Mouse (Mus musculus) heart, postnatal 0 days (tissue): Measurements from ENCODE around the gene Phf7. TPM values are rescaled to one million over a fixed set of nuclear protein-coding genes. Genes with fewer than 3 reads are reported as not detected.

Source experiments
- ATAC-seq: fragments of 200-750 bp; cut with Nextera tagmentation; 2 replicates; pipeline ENCODE4 v1.8.0; 2017; ENCODE audit warnings: low read depth, moderate number of reproducible peaks, moderate library complexity; ENCODE audit not compliant: insufficient read depth
- DNase-seq: peaks from one replicate; pipeline ENCODE4 v3.0.0-alpha.2; 2016; ENCODE audit warnings: low spot score
- H3K27ac ChIP-seq: fragments of 300-500 bp; sonication (generic); 2 replicates; pipeline ENCODE4 v1.5.1; 2014; ENCODE audit warnings: low read depth, mild to moderate bottlenecking
- H3K27me3 ChIP-seq: fragments of 300-500 bp; sonication (generic); 2 replicates; pipeline ENCODE4 v1.6.1; 2014; ENCODE audit warnings: low read length, mixed read lengths; ENCODE audit not compliant: control insufficient read depth, insufficient read depth
- H3K36me3 ChIP-seq: fragments of 300-500 bp; sonication (generic); replicated peaks from 2 replicates; pipeline ENCODE4 v1.6.1; 2014; ENCODE audit warnings: low read length, mixed read lengths; ENCODE audit not compliant: control insufficient read depth, insufficient read depth
- H3K4me1 ChIP-seq: fragments of 300-500 bp; sonication (generic); 2 replicates; pipeline ENCODE4 v1.6.1; 2014; ENCODE audit warnings: antibody characterized with exemption; ENCODE audit not compliant: control insufficient read depth, insufficient read depth
- H3K4me2 ChIP-seq: fragments of 300-500 bp; sonication (generic); 2 replicates; pipeline ENCODE4 v1.6.1; 2014; ENCODE audit warnings: low read depth, mild to moderate bottlenecking, low read length, moderate library complexity
- H3K4me3 ChIP-seq: fragments of 300-500 bp; sonication (generic); 2 replicates; pipeline ENCODE4 v1.5.1; 2014; ENCODE audit warnings: low read depth, low read length
- H3K9ac ChIP-seq: fragments of 300-500 bp; sonication (generic); replicated peaks from 2 replicates; pipeline ENCODE4 v1.6.1; 2014; ENCODE audit warnings: low read depth, low read length, mixed read lengths
- H3K9me3 ChIP-seq: fragments of 300-500 bp; sonication (generic); replicated peaks from 2 replicates; pipeline ENCODE4 v1.6.1; 2016; ENCODE audit warnings: low read length; ENCODE audit not compliant: control insufficient read depth
- CTCF ChIP-seq: IDR thresholded peaks from 2 replicates; pipeline ENCODE4 v1.5.1; 2016; ENCODE audit warnings: antibody characterized with exemption, control low read depth, low read depth
- EP300 ChIP-seq: IDR thresholded peaks from 2 replicates; pipeline ENCODE4 v1.6.1; 2016; ENCODE audit warnings: antibody characterized with exemption, low read depth
- WGBS: fragments of 180-500 bp; shearing (Covaris S2); extraction: QIAGEN DNeasy Blood & Tissue Kit; methylation state at CpG from one replicate; pipeline ENCODE4 v1.1.7; 2014; 5-methylcytosine and 5-hydroxymethylcytosine counted together
- polyA plus RNA-seq: library from polyadenylated mRNA; unstranded; fragments of >200 nt; fragmentation: Nextera tagmentation; extraction: Ambion mirVana; gene quantifications from 2 replicates; pipeline ENCODE4 v1.2.1, GENCODE M21; 2015
- total RNA-seq: library from RNA; depleted of rRNA; stranded (reverse); fragments of >200 nt; gene quantifications from 2 replicates; pipeline ENCODE4 v1.2.3, GENCODE M21; 2014; ENCODE audit warnings: low replicate concordance

The Phf7 gene
- total and polyA plus RNA-seq, 2 experiments from 2014 or later = 2.1 to 12.5 TPM

DNA sequence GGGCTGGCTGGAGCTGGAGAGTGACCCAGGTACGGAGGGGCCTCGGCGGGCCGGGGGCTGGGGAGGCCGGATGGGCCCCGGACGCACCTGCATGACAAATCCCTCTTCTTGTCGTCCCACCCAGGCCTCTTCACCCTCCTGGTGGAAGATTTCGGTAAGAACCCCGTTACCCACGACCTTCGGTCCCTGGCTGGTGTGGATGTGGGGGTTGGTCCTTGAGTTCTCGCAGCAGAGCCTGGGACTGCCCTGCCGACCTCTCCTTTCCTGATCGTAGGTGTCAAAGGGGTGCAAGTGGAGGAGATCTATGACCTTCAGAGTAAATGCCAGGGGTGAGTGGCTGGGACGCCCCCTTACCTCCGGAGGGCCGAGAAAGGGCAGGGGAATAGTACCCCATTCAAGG is 509 bp upstream of the Phf7 start:
- peak overlapping the region; percentile 87 for H3K27ac ChIP-seq
- H3K36me3 ChIP-seq = peaks cover 36% of the 10 kb centered on the region

DNA sequence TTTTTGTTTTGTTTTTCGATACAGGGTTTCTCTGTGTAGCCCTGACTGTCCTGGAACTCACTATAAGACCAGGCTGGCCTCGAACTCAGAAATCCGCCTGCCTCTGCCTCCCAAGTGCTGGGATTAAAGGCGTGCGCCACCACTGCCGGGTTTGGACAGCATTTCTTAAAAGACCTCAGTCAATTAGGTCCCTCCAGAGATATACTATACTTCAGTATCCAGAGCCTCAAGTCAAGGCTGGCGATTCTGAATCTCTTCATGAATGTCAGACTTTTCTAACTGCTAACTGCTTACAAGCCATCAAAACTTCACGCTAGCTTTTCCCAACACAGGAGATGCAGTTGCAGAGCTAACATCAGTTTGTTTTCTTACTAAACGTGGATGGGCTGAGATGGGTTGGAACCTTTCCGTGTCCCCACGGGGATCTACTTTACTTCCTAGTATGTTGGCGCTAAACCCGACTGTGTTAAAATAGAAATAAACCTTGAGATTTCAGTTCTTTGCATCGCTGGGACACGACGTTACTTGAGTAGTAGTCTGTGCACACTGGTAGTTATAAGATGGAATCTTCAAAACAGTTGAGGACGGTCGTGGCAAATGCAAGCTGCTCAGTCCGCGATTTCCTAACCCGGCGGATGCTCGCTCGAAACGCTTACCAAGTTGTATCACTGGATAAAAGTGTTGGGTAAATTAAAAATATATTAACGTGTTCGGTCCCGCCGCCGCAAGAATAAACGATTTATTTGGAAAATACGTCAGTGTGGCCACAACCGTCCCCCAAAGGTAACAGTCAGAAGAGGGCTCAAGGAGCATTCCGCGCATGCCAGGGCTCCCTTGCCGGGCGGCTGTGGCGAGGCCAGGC is 664 bp downstream of the Phf7 start:
- WGBS = 15% methylated on average over 38 of the region's 38 CpGs
- Histone ChIP-seq H3K9me3 (no peaks in the 10 kb centered on the region), H3K9ac (peak overlapping the region; percentile 99), H3K27ac (peak overlapping the region; percentile 93), H3K4me1 (peaks cover 18% of the 10 kb centered on the region), H3K27me3 (no peaks in the 10 kb centered on the region), H3K4me3 (peak overlapping the region; percentile 98), H3K36me3 (peaks cover 24% of the 10 kb centered on the region), H3K4me2 (peak overlapping the region; percentile 64)
- TF ChIP-seq EP300 = no peak; the same call in 1 of the 2 replicates
- 0 out of 2 replicates have a peak, but pooled peaks have one; percentile 2 for TF ChIP-seq CTCF
- ATAC-seq (peak; percentile 84), DNase-seq (no peak)

More for the DNA sequence above, 509 bp upstream of the Phf7 start:
- Histone ChIP-seq H3K9ac (peak overlapping the region; percentile 99), H3K4me1 (peaks cover 13% of the 10 kb centered on the region), H3K4me2 (peak overlapping the region; percentile 89), H3K4me3 (peak overlapping the region; percentile 98), H3K9me3 (no peaks in the 10 kb centered on the region), H3K27me3 (no peaks in the 10 kb centered on the region)
- WGBS = 1% methylated on average over 18 of the region's 18 CpGs
- TF ChIP-seq EP300 = no peak
- no peak for TF ChIP-seq CTCF
- DNase-seq (no peak), ATAC-seq (no peak; the same call in 1 of the 2 replicates)

DNA sequence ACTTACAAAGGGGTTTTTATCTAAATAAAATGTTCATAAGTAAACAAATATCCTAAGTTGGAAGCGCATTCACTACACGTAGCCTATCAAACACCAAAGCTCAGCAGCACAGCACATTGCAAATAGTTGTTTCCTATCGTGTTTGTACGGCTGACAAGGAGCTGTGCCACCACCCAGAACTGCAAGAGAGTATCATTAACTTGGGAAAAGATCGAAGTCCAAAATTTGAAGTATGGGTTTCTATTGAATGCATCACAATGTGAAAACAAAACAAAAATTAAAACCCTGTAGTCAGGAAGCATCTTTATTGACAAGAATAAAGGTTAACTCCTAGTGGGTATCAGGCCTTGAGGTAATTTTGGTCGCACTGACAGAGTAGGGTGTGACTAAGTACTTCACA is 2.7 kb downstream of the Phf7 start:
- peaks cover 18% of the 10 kb centered on the region for H3K4me1 ChIP-seq
- no peak overlapping the region for H3K4me2 ChIP-seq
- H3K4me3 ChIP-seq = no peak overlapping the region
- no peak overlapping the region for H3K27ac ChIP-seq
- no peaks in the 10 kb centered on the region for H3K9me3 ChIP-seq
- H3K9ac ChIP-seq = no peak overlapping the region
- ATAC-seq = no peak
- TF ChIP-seq CTCF (no peak), EP300 (no peak)
- 93% methylated on average over 6 of the region's 6 CpGs for WGBS
- peaks cover 4% of the 10 kb centered on the region; the same call in 1 of the 2 replicates for H3K36me3 ChIP-seq
- no peaks in the 10 kb centered on the region for H3K27me3 ChIP-seq
- no peak for DNase-seq

DNA sequence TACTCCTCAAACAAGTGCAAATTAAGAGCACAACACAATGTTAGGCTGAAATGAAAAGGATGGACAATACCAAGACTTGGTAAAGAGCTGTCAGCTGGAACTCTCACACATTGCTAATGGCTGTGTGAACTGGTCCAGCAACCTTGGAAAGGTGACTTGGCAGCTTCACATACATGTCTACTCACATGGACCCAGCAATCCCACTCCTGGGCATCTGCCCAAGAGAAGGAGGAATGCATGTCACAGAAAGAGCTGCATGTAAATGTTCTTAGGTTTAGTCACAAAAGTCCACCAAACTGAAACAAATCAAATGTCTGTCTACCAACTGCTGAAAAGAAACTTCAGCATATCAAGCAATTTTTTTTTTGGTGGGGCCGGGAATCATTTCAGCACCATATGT is 5.2 kb downstream of the Phf7 start:
- Histone ChIP-seq H3K9me3 (no peaks in the 10 kb centered on the region), H3K4me1 (0 out of 2 replicates have a peak, but pooled peaks cover 11% of the 10 kb centered on the region), H3K36me3 (no peaks in the 10 kb centered on the region), H3K27ac (peak overlapping the region; percentile 53), H3K27me3 (no peaks in the 10 kb centered on the region), H3K9ac (no peak overlapping the region), H3K4me3 (no peak overlapping the region), H3K4me2 (no peak overlapping the region)
- TF ChIP-seq EP300 (no peak), CTCF (no peak)
- ATAC-seq = no peak; the same call in 1 of the 2 replicates
- DNase-seq = no peak
- 27% methylated on average over 1 of the region's 1 CpGs for WGBS

DNA sequence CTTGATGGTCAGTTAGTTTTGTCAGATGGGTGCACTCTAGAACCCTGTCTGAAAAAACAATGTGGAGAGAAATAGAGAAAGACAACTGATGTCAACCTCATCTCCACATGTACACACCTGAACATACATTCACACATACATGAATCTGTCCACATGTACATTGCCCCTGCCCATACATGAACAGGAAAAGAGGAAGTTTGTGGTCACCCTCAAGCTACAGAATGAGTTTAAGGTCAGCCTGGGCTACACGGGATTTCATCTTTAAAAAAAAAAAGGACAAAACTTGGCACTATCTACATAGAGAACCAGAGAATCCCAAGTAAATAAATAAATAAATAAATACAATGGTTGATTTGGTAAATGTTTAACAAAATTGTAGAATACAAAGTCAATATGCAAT is 6.3 kb downstream of the Phf7 start:
- DNase-seq = no peak
- 0 out of 2 replicates have a peak, but pooled peaks cover 5% of the 10 kb centered on the region for H3K4me1 ChIP-seq
- H3K9ac ChIP-seq = no peak overlapping the region
- no peak overlapping the region for H3K27ac ChIP-seq
- ATAC-seq = no peak
- 73% methylated on average over 1 of the region's 1 CpGs for WGBS
- TF ChIP-seq EP300 (no peak), CTCF (no peak)
- H3K27me3 ChIP-seq = no peaks in the 10 kb centered on the region
- no peaks in the 10 kb centered on the region for H3K9me3 ChIP-seq
- no peak overlapping the region for H3K4me2 ChIP-seq
- H3K4me3 ChIP-seq = no peak overlapping the region
- no peaks in the 10 kb centered on the region for H3K36me3 ChIP-seq
